Mouse (Mus musculus) midbrain, embryonic 13.5 days (tissue): Measurements from ENCODE around the gene Arnt2. TPM values are rescaled to one million over a fixed set of nuclear protein-coding genes. Genes with fewer than 3 reads are reported as not detected.

Experiments
- ATAC-seq: fragments of 200-750 bp; cut with Nextera tagmentation; 2 replicates; pipeline ENCODE4 v1.8.0; 2017; ENCODE audit warnings: mild to moderate bottlenecking, moderate TSS enrichment, moderate library complexity
- H3K27ac ChIP-seq: fragments of 300-500 bp; sonication (generic); 2 replicates; pipeline ENCODE4 v1.5.1; 2015; ENCODE audit warnings: inconsistent platforms, mild to moderate bottlenecking, moderate library complexity
- H3K27me3 ChIP-seq: fragments of 300-500 bp; sonication (generic); 2 replicates; pipeline ENCODE4 v1.6.1; 2015; ENCODE audit warnings: mild to moderate bottlenecking, inconsistent platforms
- H3K36me3 ChIP-seq: fragments of 300-500 bp; sonication (generic); 2 replicates; pipeline ENCODE4 v1.6.1; 2015; ENCODE audit warnings: mild to moderate bottlenecking, inconsistent platforms
- H3K4me1 ChIP-seq: fragments of 300-500 bp; sonication (generic); replicated peaks from 2 replicates; pipeline ENCODE4 v1.6.1; 2015; ENCODE audit warnings: inconsistent platforms
- H3K4me2 ChIP-seq: fragments of 300-500 bp; sonication (generic); replicated peaks from 2 replicates; pipeline ENCODE4 v1.6.1; 2015; ENCODE audit warnings: moderate library complexity, mild to moderate bottlenecking, inconsistent platforms
- H3K4me3 ChIP-seq: fragments of 300-500 bp; sonication (generic); replicated peaks from 2 replicates; pipeline ENCODE4 v1.5.1; 2015; ENCODE audit warnings: mild to moderate bottlenecking, inconsistent platforms
- H3K9ac ChIP-seq: fragments of 300-500 bp; sonication (generic); replicated peaks from 2 replicates; pipeline ENCODE4 v1.6.1; 2015; ENCODE audit warnings: mild to moderate bottlenecking, inconsistent platforms
- H3K9me3 ChIP-seq: fragments of 300-500 bp; sonication (generic); 2 replicates; pipeline ENCODE4 v1.6.1; 2016; ENCODE audit warnings: mild to moderate bottlenecking, inconsistent platforms
- WGBS: fragments of 180-500 bp; shearing (Covaris S2); methylation state at CpG from one replicate; pipeline ENCODE4 v1.1.7; 2015; 5-methylcytosine and 5-hydroxymethylcytosine counted together
- polyA plus RNA-seq: library from polyadenylated mRNA; unstranded; fragments of >200 nt; fragmentation: Nextera tagmentation; extraction: Ambion mirVana; gene quantifications from 2 replicates; pipeline ENCODE4 v1.2.1, GENCODE M21; 2015

The Arnt2 gene
- polyA plus RNA-seq, result 74.5 and 77.1 TPM in 2 replicates

- peaks cover 42% of the 10 kb centered on the region for H3K4me1 ChIP-seq
- peak within 1 kb of the TSS; percentile 96 for H3K9ac ChIP-seq
- H3K4me2 ChIP-seq, result peak within 1 kb of the TSS; percentile 79
- under 1% methylated on average over 67 of the region's 69 CpGs for WGBS
- no peaks in the 10 kb centered on the region for H3K9me3 ChIP-seq
- no peaks in the 10 kb centered on the region for H3K27me3 ChIP-seq
- H3K4me3 ChIP-seq, result peak within 1 kb of the TSS; percentile 68
- H3K27ac ChIP-seq, result peak within 1 kb of the TSS; percentile 98
- H3K36me3 ChIP-seq, result peaks cover 11% of the 10 kb centered on the region; the same call in 1 of the 2 replicates
- ATAC-seq, result peak; percentile 94
Measured at GRCm38 (mm10) chr7:84409896-84410521, at the start of gene Arnt2. TSS of gene Arnt2 (minus strand) at chr7:84410176.

DNA sequence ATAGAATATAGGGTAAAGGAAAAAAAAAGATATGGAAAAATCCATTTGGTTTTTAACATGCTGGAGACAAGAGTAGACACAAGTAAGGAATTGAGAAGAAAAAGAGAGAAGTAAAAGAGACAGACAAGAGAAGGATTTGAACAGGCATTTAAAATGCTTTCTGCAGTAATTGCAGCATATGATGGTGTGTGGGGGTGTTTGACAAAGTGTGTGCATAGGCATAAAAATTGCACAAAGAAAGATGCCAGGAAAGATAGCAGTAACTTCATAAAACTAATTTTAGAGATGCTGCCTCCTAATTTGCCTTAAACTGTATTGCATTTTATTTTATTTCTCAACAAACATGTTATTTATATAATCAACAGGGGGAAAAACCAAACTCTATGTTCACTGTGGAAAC, 41.7 kb upstream of the Arnt2 start:
- ATAC-seq, result no peak
- H3K4me2 ChIP-seq, result no peak overlapping the region
- H3K9ac ChIP-seq, result no peak overlapping the region
- H3K9me3 ChIP-seq, result no peaks in the 10 kb centered on the region
- no peaks in the 10 kb centered on the region for H3K27me3 ChIP-seq
- H3K27ac ChIP-seq, result no peak overlapping the region
- H3K4me1 ChIP-seq, result peaks cover 16% of the 10 kb centered on the region
- no peak overlapping the region for H3K4me3 ChIP-seq
- no peaks in the 10 kb centered on the region for H3K36me3 ChIP-seq

GRCm38 (mm10) chr7:84449066-84449465, 39.1 kb upstream of the Arnt2 start:
- peak; percentile 84 for ATAC-seq
- Histone ChIP-seq H3K9me3 (no peaks in the 10 kb centered on the region), H3K36me3 (no peaks in the 10 kb centered on the region), H3K4me3 (no peak overlapping the region), H3K4me1 (peaks cover 20% of the 10 kb centered on the region), H3K27ac (peak overlapping the region; percentile 81), H3K27me3 (no peaks in the 10 kb centered on the region), H3K9ac (no peak overlapping the region), H3K4me2 (no peak overlapping the region)
- 24% methylated on average over 2 of the region's 2 CpGs for WGBS

- no peak overlapping the region for H3K4me3 ChIP-seq
- H3K27ac ChIP-seq, result no peak overlapping the region
Measured at GRCm38 (mm10) chr7:84448512-84448911, 38.5 kb upstream of the Arnt2 start.

DNA sequence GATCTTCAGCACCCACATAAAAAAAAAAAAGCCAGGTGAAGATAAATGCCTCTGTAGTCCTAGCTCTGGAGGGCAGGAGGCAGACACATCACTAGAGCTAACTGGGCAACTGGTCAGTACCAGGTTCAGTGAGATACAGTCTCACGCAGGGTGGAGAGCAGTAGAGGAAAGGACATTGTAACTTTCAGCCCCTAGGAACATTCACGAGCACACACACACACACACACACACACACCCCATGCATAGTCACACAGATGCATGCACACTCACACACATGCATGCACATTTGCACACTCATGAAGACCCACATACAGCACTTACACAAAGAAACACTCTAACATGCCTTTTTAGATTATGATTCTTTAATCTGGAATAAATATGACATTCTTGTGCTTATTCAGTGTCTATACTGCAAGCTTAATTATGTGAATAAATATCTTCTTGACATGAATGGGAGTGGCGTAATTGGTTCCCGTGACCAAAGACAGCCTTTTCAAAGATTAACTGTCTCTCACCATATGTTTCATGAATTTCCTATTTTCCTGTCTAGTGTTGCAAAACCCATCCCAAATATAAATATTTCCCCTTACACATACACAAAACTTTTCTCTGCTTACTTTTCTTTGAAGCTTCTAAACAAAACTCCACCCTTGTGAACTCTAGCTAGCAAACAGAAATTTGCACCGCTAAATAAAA, 37.9 kb upstream of the Arnt2 start:
- Histone ChIP-seq H3K9ac (no peak overlapping the region), H3K4me3 (no peak overlapping the region), H3K27ac (peak overlapping the region; percentile 30), H3K4me2 (no peak overlapping the region), H3K4me1 (peaks cover 20% of the 10 kb centered on the region), H3K9me3 (no peaks in the 10 kb centered on the region), H3K27me3 (no peaks in the 10 kb centered on the region), H3K36me3 (no peaks in the 10 kb centered on the region)
- ATAC-seq, result peak; percentile 67
- WGBS, result 33% methylated on average over 5 of the region's 5 CpGs

More at GRCm38 (mm10) chr7:84448512-84448911, 38.5 kb upstream of the Arnt2 start:
- no peak overlapping the region for H3K9ac ChIP-seq
- H3K4me1 ChIP-seq, result peaks cover 20% of the 10 kb centered on the region
- peak; percentile 86 for ATAC-seq
- no peaks in the 10 kb centered on the region for H3K36me3 ChIP-seq
- no peaks in the 10 kb centered on the region for H3K27me3 ChIP-seq
- no peak overlapping the region for H3K4me2 ChIP-seq
- no peaks in the 10 kb centered on the region for H3K9me3 ChIP-seq

GRCm38 (mm10) chr7:84447060-84447459, 37.1 kb upstream of the Arnt2 start:
- H3K4me3 ChIP-seq, result no peak overlapping the region
- WGBS, result 20% methylated on average over 4 of the region's 4 CpGs
- no peaks in the 10 kb centered on the region for H3K9me3 ChIP-seq
- no peak for ATAC-seq
- no peak overlapping the region for H3K9ac ChIP-seq
- no peak overlapping the region for H3K4me2 ChIP-seq
- no peaks in the 10 kb centered on the region for H3K27me3 ChIP-seq
- H3K27ac ChIP-seq, result no peak overlapping the region
- no peaks in the 10 kb centered on the region for H3K36me3 ChIP-seq
- peaks cover 20% of the 10 kb centered on the region for H3K4me1 ChIP-seq

DNA sequence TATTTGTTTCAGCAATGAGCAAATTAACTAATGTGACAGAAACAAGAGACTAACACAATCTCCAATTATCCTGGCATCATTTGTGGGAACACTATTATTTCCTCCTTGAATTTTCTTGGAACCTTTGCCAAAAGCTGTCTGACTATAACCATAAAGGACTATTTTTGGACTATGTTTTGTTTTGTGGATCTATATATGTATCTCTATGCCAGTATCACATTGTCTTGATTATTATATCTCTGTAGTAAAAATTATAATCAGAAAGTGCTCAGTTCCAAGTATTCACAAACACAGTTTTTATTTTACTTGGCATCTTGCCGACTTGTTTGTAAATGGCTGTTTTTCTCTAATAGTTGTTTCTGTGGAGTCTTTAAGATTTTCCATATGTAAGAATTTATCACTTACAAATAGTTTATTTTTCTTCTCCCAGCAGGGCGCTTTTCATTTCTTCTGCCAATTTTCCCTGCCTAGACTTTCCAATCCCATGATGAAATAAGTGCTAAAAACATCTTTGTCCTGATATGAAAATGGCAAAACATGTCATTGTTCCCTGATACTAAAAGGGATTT, 32.5 kb upstream of the Arnt2 start:
- no peak overlapping the region for H3K4me3 ChIP-seq
- no peaks in the 10 kb centered on the region for H3K27me3 ChIP-seq
- WGBS, result 93% methylated on average over 2 of the region's 2 CpGs
- H3K9ac ChIP-seq, result no peak overlapping the region
- H3K36me3 ChIP-seq, result no peaks in the 10 kb centered on the region
- no peaks in the 10 kb centered on the region for H3K9me3 ChIP-seq
- no peak overlapping the region for H3K4me2 ChIP-seq
- H3K4me1 ChIP-seq, result peaks cover 4% of the 10 kb centered on the region; the same call in 1 of the 2 replicates
- ATAC-seq, result no peak
- H3K27ac ChIP-seq, result no peak overlapping the region

DNA sequence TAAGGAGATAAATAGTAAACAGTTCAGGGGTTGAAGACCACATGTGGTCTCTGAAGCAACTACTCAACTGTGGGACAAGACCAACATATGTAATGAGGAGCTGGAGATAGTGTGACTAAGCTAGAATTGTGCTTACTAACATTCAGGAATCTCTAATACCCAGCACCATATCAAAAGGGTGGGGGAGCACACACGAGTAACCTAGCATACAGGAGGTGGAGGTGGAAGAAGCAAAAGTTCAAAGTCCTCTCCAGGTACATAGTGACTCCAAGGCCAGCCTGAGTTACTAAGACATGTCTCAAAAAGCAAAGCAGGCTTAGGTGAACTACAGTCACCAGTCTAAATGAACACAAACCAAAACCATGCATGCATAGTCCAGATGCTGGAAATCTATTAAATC, 29.6 kb upstream of the Arnt2 start:
- Histone ChIP-seq H3K27ac (no peak overlapping the region), H3K27me3 (no peaks in the 10 kb centered on the region), H3K9me3 (no peaks in the 10 kb centered on the region), H3K4me2 (no peak overlapping the region), H3K4me1 (no peaks in the 10 kb centered on the region), H3K36me3 (no peaks in the 10 kb centered on the region), H3K4me3 (no peak overlapping the region), H3K9ac (no peak overlapping the region)
- ATAC-seq, result no peak
- WGBS, result 66% methylated on average over 1 of the region's 1 CpGs

GRCm38 (mm10) chr7:84434901-84435300, 24.9 kb upstream of the Arnt2 start:
- WGBS, result 69% methylated on average over 2 of the region's 2 CpGs
- H3K27me3 ChIP-seq, result no peaks in the 10 kb centered on the region
- no peaks in the 10 kb centered on the region for H3K9me3 ChIP-seq
- H3K4me3 ChIP-seq, result no peak overlapping the region
- ATAC-seq, result no peak
- H3K4me2 ChIP-seq, result no peak overlapping the region
- H3K9ac ChIP-seq, result no peak overlapping the region
- H3K4me1 ChIP-seq, result peaks cover 7% of the 10 kb centered on the region; the same call in 1 of the 2 replicates
- H3K27ac ChIP-seq, result no peak overlapping the region
- no peaks in the 10 kb centered on the region for H3K36me3 ChIP-seq

DNA sequence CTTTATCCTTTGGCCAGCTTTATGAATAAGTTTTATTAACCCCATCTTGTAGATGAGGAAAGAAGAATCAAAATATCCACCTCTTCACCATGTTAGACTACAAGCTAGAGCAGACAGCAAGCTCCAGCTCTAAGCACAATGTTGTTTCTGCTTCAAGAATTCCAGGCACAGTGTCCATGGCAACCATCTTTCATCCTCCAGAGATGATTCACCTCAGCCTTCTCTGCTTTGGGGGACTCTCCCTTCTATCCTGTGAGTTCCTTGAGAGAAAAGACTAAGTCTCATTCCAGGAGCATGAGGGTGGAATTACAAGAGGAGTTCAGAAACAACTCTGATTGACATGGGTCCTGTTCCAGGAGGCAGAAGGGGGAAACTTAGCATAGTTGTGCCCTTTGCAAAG, 22.2 kb upstream of the Arnt2 start:
- H3K9ac ChIP-seq, result no peak overlapping the region
- no peaks in the 10 kb centered on the region for H3K9me3 ChIP-seq
- H3K27me3 ChIP-seq, result no peaks in the 10 kb centered on the region
- H3K36me3 ChIP-seq, result no peaks in the 10 kb centered on the region
- no peak overlapping the region for H3K27ac ChIP-seq
- H3K4me1 ChIP-seq, result peaks cover 7% of the 10 kb centered on the region; the same call in 1 of the 2 replicates
- H3K4me2 ChIP-seq, result no peak overlapping the region
- peak; percentile 24; the same call in 1 of the 2 replicates for ATAC-seq
- no peak overlapping the region for H3K4me3 ChIP-seq

- Histone ChIP-seq H3K9me3 (no peaks in the 10 kb centered on the region), H3K4me1 (peaks cover 5% of the 10 kb centered on the region; the same call in 1 of the 2 replicates), H3K36me3 (no peaks in the 10 kb centered on the region), H3K27ac (no peak overlapping the region), H3K9ac (no peak overlapping the region), H3K4me3 (no peak overlapping the region), H3K27me3 (no peaks in the 10 kb centered on the region), H3K4me2 (no peak overlapping the region)
- 97% methylated on average over 2 of the region's 2 CpGs for WGBS
- ATAC-seq, result no peak
Measured at GRCm38 (mm10) chr7:84427221-84427620, 17.2 kb upstream of the Arnt2 start.

DNA sequence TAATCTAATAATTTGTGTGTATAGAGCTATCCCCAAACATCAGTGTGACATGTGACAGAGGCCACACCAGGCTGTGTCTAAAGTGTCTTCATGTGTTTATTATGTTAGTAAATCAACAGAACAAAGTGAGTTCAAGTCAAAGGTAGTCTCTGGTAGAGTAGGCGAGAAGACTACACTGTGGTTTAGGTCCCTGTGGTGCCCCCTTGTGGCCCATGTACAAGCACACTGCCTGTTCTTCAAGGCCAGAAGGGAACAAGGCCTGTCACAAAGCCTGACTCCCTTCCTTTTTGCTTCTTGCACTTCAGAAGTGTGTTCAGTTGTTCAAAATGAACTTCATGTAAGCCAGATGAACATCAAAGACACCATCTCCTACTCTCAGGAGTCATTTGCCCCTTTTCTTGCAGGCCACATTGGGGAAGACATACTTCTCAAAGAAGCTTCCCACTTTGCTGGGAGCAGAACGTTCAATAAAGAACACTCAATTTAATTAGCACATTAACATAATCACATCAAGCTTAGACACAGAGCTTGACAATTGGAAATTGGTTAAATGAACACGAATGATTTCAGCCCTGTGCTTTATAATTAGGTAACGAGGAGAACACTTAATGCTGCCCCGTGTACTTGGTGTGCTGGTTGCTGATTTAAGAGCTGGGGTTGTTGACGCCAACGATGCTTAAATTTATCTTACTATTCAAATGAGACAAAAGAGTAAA, 14.9 kb upstream of the Arnt2 start:
- no peak for ATAC-seq
- H3K9ac ChIP-seq, result no peak overlapping the region
- no peak overlapping the region for H3K27ac ChIP-seq
- no peak overlapping the region for H3K4me2 ChIP-seq
- H3K27me3 ChIP-seq, result no peaks in the 10 kb centered on the region
- H3K36me3 ChIP-seq, result no peaks in the 10 kb centered on the region
- no peaks in the 10 kb centered on the region for H3K4me1 ChIP-seq
- H3K4me3 ChIP-seq, result no peak overlapping the region
- 64% methylated on average over 7 of the region's 7 CpGs for WGBS
- no peaks in the 10 kb centered on the region for H3K9me3 ChIP-seq
